Mouse (Mus musculus): Measurements from ENCODE around the gene Ttc4. TPM values are rescaled to one million over a fixed set of nuclear protein-coding genes. Genes with fewer than 3 reads are reported as not detected.

Gene Ttc4
- polyA plus RNA-seq, 1 experiment = 34.7 TPM

DNA sequence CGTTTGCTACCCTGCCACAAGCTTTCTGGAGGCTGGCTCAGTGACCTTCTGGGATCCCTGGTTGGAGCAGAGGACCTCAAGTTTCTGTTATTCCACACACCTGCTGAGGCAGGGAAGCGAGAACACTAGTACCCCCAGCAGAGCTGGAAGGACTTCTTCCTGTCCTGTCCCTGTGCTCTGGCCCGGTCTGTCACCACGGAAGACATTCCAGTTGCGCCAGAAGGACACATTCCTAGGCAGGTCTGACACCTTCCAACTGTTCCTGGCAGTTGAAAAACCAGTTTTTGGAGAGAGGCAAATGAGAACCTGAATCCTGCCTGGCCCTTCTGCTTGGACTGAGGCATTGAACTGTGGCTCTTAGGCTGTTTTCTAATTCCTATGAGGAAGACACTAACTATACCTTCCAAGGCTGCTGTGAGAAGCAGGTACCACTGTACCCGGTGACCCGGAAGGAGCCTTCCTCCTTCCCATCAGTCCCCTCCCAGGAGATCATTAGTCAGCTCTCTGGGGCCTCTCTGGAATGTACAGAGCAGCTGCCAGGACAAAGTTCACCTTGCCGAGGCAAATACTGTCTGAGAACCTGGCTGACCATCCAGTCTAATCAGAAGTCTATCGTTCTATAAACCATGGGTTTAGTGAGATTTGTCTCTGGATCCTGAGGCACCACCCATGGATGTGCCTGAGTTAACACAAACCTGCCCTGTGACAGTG, 49.9 kb downstream of the Ttc4 start:
- no peaks in the 10 kb centered on the region for H3K36me3 ChIP-seq (ENCODE audit: control insufficient read depth, insufficient read depth, low read length)
- WGBS = 52% methylated on average over 9 of the region's 9 CpGs
- no peak overlapping the region for H3K4me3 ChIP-seq (ENCODE audit: extremely low read depth, insufficient read depth, insufficient read length)
- TF ChIP-seq CTCF (IDR thresholded peaks at IDR 0.05; ENCODE audit: extremely low read depth, insufficient read depth, insufficient read length, insufficient replicate concordance) (no peak), POLR2A (IDR thresholded peaks at IDR 0.05; ENCODE audit: low read depth, low read length) (no peak)
- no peaks in the 10 kb centered on the region for H3K27me3 ChIP-seq (ENCODE audit: control insufficient read depth, insufficient read depth, low read length)
- DNase-seq (ENCODE audit: low read depth in 1 of 2, low spot score in 2 of 2) = no peak
- H3K27ac ChIP-seq (ENCODE audit: insufficient read depth, low read length) = no peak overlapping the region
- H3K4me1 ChIP-seq (ENCODE audit: control insufficient read depth, insufficient read depth, insufficient read length) = no peaks in the 10 kb centered on the region

DNA sequence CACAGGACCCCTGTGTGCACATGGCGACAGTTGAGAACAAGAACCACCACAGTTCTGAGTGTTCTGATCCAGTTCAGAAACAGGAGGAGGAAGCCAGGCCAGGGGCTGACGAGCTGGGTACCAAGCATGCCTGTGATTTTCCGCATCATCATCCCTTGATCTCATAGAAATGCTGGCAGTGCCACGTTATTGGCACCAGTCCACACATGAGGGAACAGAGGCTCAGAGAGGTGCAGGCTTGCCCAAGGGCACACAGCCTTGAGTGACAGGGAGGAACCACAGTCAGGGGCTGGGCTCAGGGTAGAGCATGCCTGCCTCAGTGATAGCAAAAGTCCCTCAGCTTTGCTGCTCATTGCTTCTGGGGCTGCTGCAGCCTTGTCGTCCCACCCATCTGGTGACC, 50.9 kb downstream of the Ttc4 start:
- TF ChIP-seq CTCF (IDR thresholded peaks at IDR 0.05; ENCODE audit: extremely low read depth, insufficient read depth, insufficient read length, insufficient replicate concordance) = no peak
- no peak for TF ChIP-seq POLR2A (IDR thresholded peaks at IDR 0.05; ENCODE audit: low read depth, low read length)
- no peak for DNase-seq (ENCODE audit: low read depth in 1 of 2, low spot score in 2 of 2)
- no peaks in the 10 kb centered on the region for H3K27me3 ChIP-seq (ENCODE audit: control insufficient read depth, insufficient read depth, low read length)
- H3K4me1 ChIP-seq (ENCODE audit: control insufficient read depth, insufficient read depth, insufficient read length) = no peaks in the 10 kb centered on the region; the same call in 1 of the 2 replicates
- H3K4me3 ChIP-seq (ENCODE audit: extremely low read depth, insufficient read depth, insufficient read length) = no peak overlapping the region
- 79% methylated on average over 5 of the region's 5 CpGs for WGBS
- no peaks in the 10 kb centered on the region for H3K36me3 ChIP-seq (ENCODE audit: control insufficient read depth, insufficient read depth, low read length)
- H3K27ac ChIP-seq (ENCODE audit: insufficient read depth, low read length) = no peak overlapping the region

DNA sequence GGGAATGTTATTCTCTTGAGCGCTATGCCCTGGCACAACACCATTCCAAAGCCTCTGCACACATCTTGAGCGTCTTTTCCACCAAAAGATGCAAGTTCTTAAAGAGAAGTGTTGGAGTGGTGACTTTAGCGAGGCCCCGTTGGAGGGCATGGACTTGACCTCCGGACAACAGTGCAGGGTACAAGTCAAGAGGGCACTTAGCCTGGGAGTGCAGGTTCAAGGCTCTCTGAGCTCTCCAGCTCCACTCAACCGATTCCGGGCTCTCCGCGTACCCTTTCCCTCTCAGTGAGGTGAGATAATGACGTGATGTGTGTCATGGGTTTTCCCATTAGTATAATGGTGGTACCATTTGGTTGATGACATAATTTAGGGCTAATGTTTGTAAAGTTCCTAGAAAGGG, 54.5 kb downstream of the Ttc4 start:
- 88% methylated on average over 10 of the region's 10 CpGs for WGBS
- no peak for DNase-seq (ENCODE audit: low read depth in 1 of 2, low spot score in 2 of 2)

DNA sequence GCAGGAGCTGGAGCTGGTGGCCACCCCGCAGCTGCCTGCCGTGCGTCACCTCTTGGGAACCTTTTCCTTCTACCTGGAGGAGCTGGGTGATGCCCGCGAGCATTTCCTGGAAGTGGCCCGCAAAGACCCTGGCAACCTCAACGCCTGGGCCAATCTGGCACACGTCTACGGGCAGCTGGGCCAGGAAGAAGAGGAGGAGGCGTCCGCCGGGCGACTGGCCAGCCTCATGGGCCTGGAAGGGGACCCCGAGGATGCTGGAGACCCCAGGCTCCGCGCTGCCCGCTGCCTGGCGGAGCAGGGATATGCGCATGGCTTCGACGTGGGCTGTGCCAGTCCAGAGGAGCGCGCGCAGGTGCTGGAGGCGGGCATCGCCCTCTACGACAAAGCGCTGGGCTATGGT, 56.0 kb downstream of the Ttc4 start:
- 27% methylated on average over 28 of the region's 28 CpGs for WGBS
- DNase-seq (ENCODE audit: low read depth in 1 of 2, low spot score in 2 of 2) = no peak
- H3K36me3 ChIP-seq (ENCODE audit: control insufficient read depth, insufficient read depth, low read length) = no peaks in the 10 kb centered on the region
- 0 out of 2 replicates have a peak, but pooled peaks cover 3% of the 10 kb centered on the region for H3K27me3 ChIP-seq (ENCODE audit: control insufficient read depth, insufficient read depth, low read length)
- no peak overlapping the region for H3K4me3 ChIP-seq (ENCODE audit: extremely low read depth, insufficient read depth, insufficient read length)
- H3K4me1 ChIP-seq (ENCODE audit: control insufficient read depth, insufficient read depth, insufficient read length) = no peaks in the 10 kb centered on the region; the same call in 1 of the 2 replicates
- TF ChIP-seq CTCF (IDR thresholded peaks at IDR 0.05; ENCODE audit: extremely low read depth, insufficient read depth, insufficient read length, insufficient replicate concordance) (no peak), POLR2A (IDR thresholded peaks at IDR 0.05; ENCODE audit: low read depth, low read length) (no peak)
- no peak overlapping the region for H3K27ac ChIP-seq (ENCODE audit: insufficient read depth, low read length)

More for the DNA sequence above, 54.5 kb downstream of the Ttc4 start:
- Histone ChIP-seq H3K27ac (ENCODE audit: insufficient read depth, low read length) (no peak overlapping the region), H3K36me3 (ENCODE audit: control insufficient read depth, insufficient read depth, low read length) (no peaks in the 10 kb centered on the region), H3K27me3 (ENCODE audit: control insufficient read depth, insufficient read depth, low read length) (0 out of 2 replicates have a peak, but pooled peaks cover 3% of the 10 kb centered on the region), H3K4me1 (ENCODE audit: control insufficient read depth, insufficient read depth, insufficient read length) (no peaks in the 10 kb centered on the region; the same call in 1 of the 2 replicates), H3K4me3 (ENCODE audit: extremely low read depth, insufficient read depth, insufficient read length) (no peak overlapping the region)
- TF ChIP-seq POLR2A (IDR thresholded peaks at IDR 0.05; ENCODE audit: low read depth, low read length) (no peak), CTCF (IDR thresholded peaks at IDR 0.05; ENCODE audit: extremely low read depth, insufficient read depth, insufficient read length, insufficient replicate concordance) (no peak)

DNA sequence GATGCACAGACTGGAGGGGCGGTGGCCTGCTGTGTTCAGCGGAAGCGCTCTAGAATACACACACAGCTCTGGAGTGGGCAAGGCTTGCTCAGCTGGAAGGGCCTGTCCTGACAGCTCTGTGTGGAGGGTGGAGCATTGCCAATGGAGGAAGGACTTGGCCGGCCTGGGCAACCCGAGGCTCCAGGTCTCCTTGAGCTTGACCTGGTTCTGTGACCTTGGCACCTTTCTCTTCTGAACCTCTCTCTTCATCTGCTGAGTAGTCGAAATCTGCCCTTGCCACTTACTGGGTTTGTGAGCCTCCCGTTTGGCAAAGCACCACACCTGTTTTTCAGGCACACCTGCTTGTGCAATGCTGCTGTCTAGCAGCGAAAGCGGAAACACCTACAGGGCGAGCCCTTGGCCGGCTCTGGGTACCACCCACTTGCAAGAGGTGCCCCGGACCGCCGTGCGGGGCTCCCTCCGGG, 56.7 kb downstream of the Ttc4 start, which contains the start of gene Ttc22:
TSS of gene Ttc22 (plus strand) at position 403 of the 464 bp plus-strand sequence.
- 0 out of 2 replicates have a peak, but pooled peaks cover 3% of the 10 kb centered on the region for H3K27me3 ChIP-seq (ENCODE audit: control insufficient read depth, insufficient read depth, low read length)

DNA sequence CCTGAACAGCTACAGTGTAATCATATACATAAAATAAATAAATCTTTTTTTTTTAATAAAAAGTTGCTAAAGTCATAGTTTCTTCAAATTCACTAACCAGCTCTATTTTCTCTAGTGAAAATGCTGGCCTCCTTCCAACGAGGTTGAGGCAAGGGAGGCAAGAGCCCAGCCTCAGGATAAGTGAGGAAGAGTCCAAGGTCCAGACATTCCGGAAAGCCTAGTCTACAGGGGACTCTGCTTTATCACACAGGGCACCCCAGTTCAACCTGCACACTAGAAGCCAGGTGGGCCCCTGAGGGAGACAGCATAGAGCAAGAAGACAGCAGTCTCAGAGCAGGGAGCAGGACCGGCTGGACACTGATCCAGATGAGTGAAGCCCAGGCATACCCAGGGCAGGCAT, 57.3 kb downstream of the Ttc4 start:
- no peaks in the 10 kb centered on the region for H3K36me3 ChIP-seq (ENCODE audit: control insufficient read depth, insufficient read depth, low read length)
- no peak for DNase-seq (ENCODE audit: low read depth in 1 of 2, low spot score in 2 of 2)
- H3K4me3 ChIP-seq (ENCODE audit: extremely low read depth, insufficient read depth, insufficient read length) = no peak overlapping the region
- 68% methylated on average over 3 of the region's 3 CpGs for WGBS
- no peak for TF ChIP-seq POLR2A (IDR thresholded peaks at IDR 0.05; ENCODE audit: low read depth, low read length)
- TF ChIP-seq CTCF (IDR thresholded peaks at IDR 0.05; ENCODE audit: extremely low read depth, insufficient read depth, insufficient read length, insufficient replicate concordance) = no peak
- no peaks in the 10 kb centered on the region; the same call in 1 of the 2 replicates for H3K4me1 ChIP-seq (ENCODE audit: control insufficient read depth, insufficient read depth, insufficient read length)
- no peak overlapping the region for H3K27ac ChIP-seq (ENCODE audit: insufficient read depth, low read length)
- peaks cover 5% of the 10 kb centered on the region; the same call in 1 of the 2 replicates for H3K27me3 ChIP-seq (ENCODE audit: control insufficient read depth, insufficient read depth, low read length)

More for the DNA sequence above, 56.7 kb downstream of the Ttc4 start, which contains the start of gene Ttc22:
- DNase-seq (ENCODE audit: low read depth in 1 of 2, low spot score in 2 of 2) = no peak
- TF ChIP-seq CTCF (IDR thresholded peaks at IDR 0.05; ENCODE audit: extremely low read depth, insufficient read depth, insufficient read length, insufficient replicate concordance) = no peak
- no peak for TF ChIP-seq POLR2A (IDR thresholded peaks at IDR 0.05; ENCODE audit: low read depth, low read length)
- 31% methylated on average over 16 of the region's 16 CpGs for WGBS
- no peak within 1 kb of the TSS for H3K27ac ChIP-seq (ENCODE audit: insufficient read depth, low read length)
- no peaks in the 10 kb centered on the region for H3K36me3 ChIP-seq (ENCODE audit: control insufficient read depth, insufficient read depth, low read length)
- H3K4me1 ChIP-seq (ENCODE audit: control insufficient read depth, insufficient read depth, insufficient read length) = no peaks in the 10 kb centered on the region; the same call in 1 of the 2 replicates
- no peak within 1 kb of the TSS for H3K4me3 ChIP-seq (ENCODE audit: extremely low read depth, insufficient read depth, insufficient read length)

DNA sequence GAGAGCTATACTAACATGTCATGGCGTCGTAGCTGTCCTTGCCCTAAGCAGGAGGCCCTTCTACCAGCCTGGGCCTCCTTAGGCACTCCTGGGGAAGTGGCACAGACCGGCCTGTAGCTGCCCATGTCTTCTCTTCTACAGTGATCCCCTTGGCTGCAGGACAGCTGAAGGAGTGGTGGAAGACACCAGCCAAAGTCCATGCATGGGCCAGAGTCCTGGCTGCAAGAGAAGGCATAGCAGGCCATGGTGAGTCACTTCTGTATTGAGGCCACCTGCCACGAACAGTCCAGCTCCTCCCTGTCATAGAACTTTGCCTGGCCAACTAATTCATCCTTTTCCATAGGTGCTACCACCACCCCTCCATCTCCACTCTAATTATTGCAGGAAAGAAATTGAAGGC, 59.8 kb downstream of the Ttc4 start:
- peaks cover 5% of the 10 kb centered on the region; the same call in 1 of the 2 replicates for H3K27me3 ChIP-seq (ENCODE audit: control insufficient read depth, insufficient read depth, low read length)
- no peak overlapping the region for H3K4me3 ChIP-seq (ENCODE audit: extremely low read depth, insufficient read depth, insufficient read length)
- 82% methylated on average over 4 of the region's 4 CpGs for WGBS
- H3K36me3 ChIP-seq (ENCODE audit: control insufficient read depth, insufficient read depth, low read length) = no peaks in the 10 kb centered on the region
- no peak overlapping the region for H3K27ac ChIP-seq (ENCODE audit: insufficient read depth, low read length)
- no peak for TF ChIP-seq CTCF (IDR thresholded peaks at IDR 0.05; ENCODE audit: extremely low read depth, insufficient read depth, insufficient read length, insufficient replicate concordance)
- TF ChIP-seq POLR2A (IDR thresholded peaks at IDR 0.05; ENCODE audit: low read depth, low read length) = no peak
- no peak for DNase-seq (ENCODE audit: low read depth in 1 of 2, low spot score in 2 of 2)
- no peaks in the 10 kb centered on the region; the same call in 1 of the 2 replicates for H3K4me1 ChIP-seq (ENCODE audit: control insufficient read depth, insufficient read depth, insufficient read length)

All from spleen, adult 2 months (tissue).